Mouse (Mus musculus): ENCODE data around the gene Gm47791. TPM values are rescaled to one million over a fixed set of nuclear protein-coding genes. Genes with fewer than 3 reads are reported as not detected.

Gene Gm47791
- polyA plus RNA-seq, 2 experiments, result not detected

DNA sequence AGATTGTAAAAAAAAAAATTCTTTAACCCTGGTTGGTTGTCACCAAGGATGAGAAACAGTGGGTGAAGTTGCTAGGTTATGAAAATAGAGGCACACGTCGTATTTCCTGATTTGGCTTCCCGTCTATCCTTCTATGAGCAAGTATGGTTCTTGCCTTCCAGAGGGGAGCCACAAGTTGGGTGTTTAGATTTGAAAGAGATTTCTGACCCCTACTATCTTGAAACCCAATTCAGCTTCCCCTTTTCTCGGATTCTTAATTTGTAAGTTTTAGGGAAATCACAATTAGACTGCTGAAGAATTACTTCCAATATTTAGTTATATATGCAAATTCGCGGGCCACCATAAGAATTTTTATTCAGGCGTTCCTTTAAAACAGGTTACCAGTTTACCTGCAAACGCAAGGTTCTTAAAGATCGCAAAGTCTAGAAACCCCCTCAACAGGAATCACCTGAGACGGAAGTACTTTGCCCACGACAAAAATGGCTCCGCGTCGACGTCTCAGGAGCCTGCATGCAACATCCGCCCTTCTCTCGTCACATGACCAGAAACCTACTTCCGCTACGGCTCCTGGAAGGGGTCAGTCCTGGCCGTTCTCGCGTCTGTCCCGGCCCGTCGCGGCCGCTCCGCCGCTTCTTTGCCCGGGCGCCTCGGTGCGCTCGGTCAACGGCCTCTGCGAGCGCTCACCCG, 46.6 kb downstream of the Gm47791 start, which contains the start of gene Mff:
Mff (plus strand) TSS at position 552 of the 687 bp plus-strand sequence.
- 7% methylated on average over 38 of the region's 38 CpGs for WGBS (ENCODE audit: insufficient replicate concordance)
- ATAC-seq (ENCODE audit: insufficient read depth) (peak; percentile 97), DNase-seq (ENCODE audit: low read depth in 3 of 3, low spot score in 3 of 3) (peak; percentile 91 to 93 (median 92))
- Histone ChIP-seq H3K36me3 (replicated peaks; ENCODE audit: control insufficient read depth, insufficient read depth, low read depth) (peaks cover 19% of the 10 kb centered on the region), H3K27me3 (ENCODE audit: control insufficient read depth, insufficient read depth, low read length) (no peaks in the 10 kb centered on the region; the same call in 1 of the 2 replicates), H3K4me1 (replicated peaks; ENCODE audit: control insufficient read depth in 2 of 2, insufficient read depth in 2 of 2, low read length in 1 of 2) (peaks cover 13 to 19% of the 10 kb centered on the region in 2 experiments), H3K9me3 (ENCODE audit: control insufficient read depth, low read length) (no peaks in the 10 kb centered on the region), H3K4me3 (ENCODE audit: insufficient read depth in 1 of 2, low read depth in 2 of 2, low read length in 2 of 2) (peak within 1 kb of the TSS; percentile 78 to 91), H3K4me2 (ENCODE audit: low read depth) (peak within 1 kb of the TSS; percentile 88), H3K9ac (replicated peaks) (peak within 1 kb of the TSS; percentile 92), H3K27ac (peak within 1 kb of the TSS; percentile 87)
- TF ChIP-seq CTCF (IDR thresholded peaks at IDR 0.05; ENCODE audit: low read depth), result no peak
- TF ChIP-seq EP300 (IDR thresholded peaks at IDR 0.05; ENCODE audit: low read depth), result peak; percentile 47; the same call in 1 of the 2 replicates

Other genes starting within 250 kb of the Gm47791 start
- gene Col4a4, start 184.4 kb downstream of the Gm47791 start, polyA plus RNA-seq (2012; rRNA removed), result 0.02 and 0.03 TPM in 2 replicates
- 0.01 and 0.08 TPM in 2 replicates for gene Col4a4, start 184.4 kb downstream of the Gm47791 start, polyA plus RNA-seq (2014; fragmentation: Nextera tagmentation; extraction: Ambion mirVana)
- 0.02 and 0.10 TPM in 2 replicates for gene Col4a3, start 184.3 kb downstream of the Gm47791 start, polyA plus RNA-seq (2012; rRNA removed)
- gene Col4a3, start 184.3 kb downstream of the Gm47791 start, polyA plus RNA-seq (2014; fragmentation: Nextera tagmentation; extraction: Ambion mirVana), result 0.10 and 0.11 TPM in 2 replicates
- gene Mff, start 46.4 kb downstream of the Gm47791 start, polyA plus RNA-seq (2012; rRNA removed), result 47.9 and 82.1 TPM in 2 replicates
- gene Mff, start 46.4 kb downstream of the Gm47791 start, polyA plus RNA-seq (2014; fragmentation: Nextera tagmentation; extraction: Ambion mirVana), result 193 and 197 TPM in 2 replicates
- not detected in 2 replicates for gene Tm4sf20, start 2.8 kb downstream of the Gm47791 start, polyA plus RNA-seq (2012; rRNA removed)
- not detected in 2 replicates for gene Tm4sf20, start 2.8 kb downstream of the Gm47791 start, polyA plus RNA-seq (2014; fragmentation: Nextera tagmentation; extraction: Ambion mirVana)
- gene Agfg1, start 68.2 kb upstream of the Gm47791 start, polyA plus RNA-seq (2012; rRNA removed), result 43.8 and 47.8 TPM in 2 replicates
- gene Agfg1, start 68.2 kb upstream of the Gm47791 start, polyA plus RNA-seq (2014; fragmentation: Nextera tagmentation; extraction: Ambion mirVana), result 59.4 and 65.3 TPM in 2 replicates
- 2.0 and 2.3 TPM in 2 replicates for gene A030005L19Rik, start 142.1 kb upstream of the Gm47791 start, polyA plus RNA-seq (2012; rRNA removed)
- gene A030005L19Rik, start 142.1 kb upstream of the Gm47791 start, polyA plus RNA-seq (2014; fragmentation: Nextera tagmentation; extraction: Ambion mirVana), result 0.24 and 0.37 TPM in 2 replicates
- 0.11 TPM in 1 of 2 replicates, not detected in the other for gene A030014E15Rik, start 153.7 kb upstream of the Gm47791 start, polyA plus RNA-seq (2012; rRNA removed)
- not detected in 2 replicates for gene A030014E15Rik, start 153.7 kb upstream of the Gm47791 start, polyA plus RNA-seq (2014; fragmentation: Nextera tagmentation; extraction: Ambion mirVana)
- gene Gm6217, start 160.2 kb upstream of the Gm47791 start, polyA plus RNA-seq (2012; rRNA removed), result not detected in 2 replicates
- not detected in 2 replicates for gene Gm6217, start 160.2 kb upstream of the Gm47791 start, polyA plus RNA-seq (2014; fragmentation: Nextera tagmentation; extraction: Ambion mirVana)
- gene A030003K21Rik, start 172.1 kb upstream of the Gm47791 start, polyA plus RNA-seq (2012; rRNA removed), result not detected in 2 replicates
- gene A030003K21Rik, start 172.1 kb upstream of the Gm47791 start, polyA plus RNA-seq (2014; fragmentation: Nextera tagmentation; extraction: Ambion mirVana), result not detected in 2 replicates
- not detected in 2 replicates for gene Gm7544, start 184.8 kb upstream of the Gm47791 start, polyA plus RNA-seq (2012; rRNA removed)
- not detected in 2 replicates for gene Gm7544, start 184.8 kb upstream of the Gm47791 start, polyA plus RNA-seq (2014; fragmentation: Nextera tagmentation; extraction: Ambion mirVana)
- gene Gm47955, start 189.0 kb upstream of the Gm47791 start, polyA plus RNA-seq (2012; rRNA removed), result not detected in 2 replicates
- not detected in 2 replicates for gene Gm47955, start 189.0 kb upstream of the Gm47791 start, polyA plus RNA-seq (2014; fragmentation: Nextera tagmentation; extraction: Ambion mirVana)
- gene Gm47959, start 229.3 kb upstream of the Gm47791 start, polyA plus RNA-seq (2012; rRNA removed), result not detected in 2 replicates
- not detected in 2 replicates for gene Gm47959, start 229.3 kb upstream of the Gm47791 start, polyA plus RNA-seq (2014; fragmentation: Nextera tagmentation; extraction: Ambion mirVana)

All from liver, embryonic 14.5 days (tissue).